In the genomic region with DNA sequence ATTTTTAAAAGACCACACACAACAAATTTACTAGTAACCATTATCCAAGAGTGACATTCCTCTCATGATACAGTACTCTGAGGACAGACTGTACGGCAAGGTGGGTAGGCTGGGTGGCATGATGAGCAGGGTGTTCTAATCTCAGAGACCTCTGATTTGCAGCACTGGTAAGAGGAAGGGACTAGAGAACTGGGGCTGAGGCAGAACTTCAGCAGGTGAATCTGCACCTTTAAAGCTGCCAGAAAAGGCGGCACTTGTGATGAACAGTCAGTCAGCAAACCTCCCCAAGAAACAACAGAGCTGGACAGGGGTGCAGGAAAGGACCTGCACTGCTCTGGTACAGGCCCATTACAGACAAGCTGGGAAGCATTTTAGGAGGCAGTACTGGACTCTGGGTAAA, we compare ENCODE assay signal across 13 mouse cellular contexts. TPM values are rescaled to one million over a fixed set of nuclear protein-coding genes. Genes with fewer than 3 reads are reported as not detected.
A peak's percentile ranks its signal among the peaks of the same experiment; 100 is the strongest.
DNase-seq lines count a peak whose midpoint lies in the region; ATAC-seq and TF ChIP-seq lines count a peak whose summit lies in the region.
"Had no signal": no experiment of that assay in that cellular context is flagged by ENCODE, and none has a peak within 500 bp of the region (broad histone marks: within the 10 kb centered on the region; RNA-seq: fewer than 3 reads in every experiment).

No protein-coding gene starts in this region.

- no peak overlapping the region for H3K9ac ChIP-seq in hindbrain, embryonic 11.5 days (ENCODE audit: low read depth, low read length)
- H3K9ac ChIP-seq in midbrain, embryonic 15.5 days = peak overlapping the region; percentile 40; the same call in 1 of the 2 replicates
- H3K9ac ChIP-seq: embryonic facial prominence, embryonic 15.5 days had no signal

- 0 out of 2 replicates have a peak overlapping the region, but pooled peaks have one; percentile 12 for H3K27ac ChIP-seq in hindbrain, embryonic 10.5 days
- no peak overlapping the region for H3K27ac ChIP-seq in hindbrain, embryonic 11.5 days (ENCODE audit: low read depth, low read length)
- H3K27ac ChIP-seq in cerebellum, adult 2 months (ENCODE audit: insufficient read depth, low read length) = peak overlapping the region; percentile 67
- peak overlapping the region; percentile 89 for H3K27ac ChIP-seq in midbrain, embryonic 15.5 days
- H3K27ac ChIP-seq: embryonic facial prominence, embryonic 15.5 days had no signal

- WGBS in hindbrain, embryonic 10.5 days = 70% methylated on average over 2 of the region's 2 CpGs
- 82% methylated on average over 2 of the region's 2 CpGs for WGBS in hindbrain, embryonic 11.5 days
- WGBS in cerebellum, adult 2 months = 17% methylated on average over 2 of the region's 2 CpGs
- 52% methylated on average over 2 of the region's 2 CpGs for WGBS in midbrain, embryonic 15.5 days

- TF ChIP-seq POLR2A in cerebellum, adult 2 months (IDR thresholded peaks at IDR 0.05; ENCODE audit: borderline replicate concordance, insufficient read depth, low read length) = no peak

- ATAC-seq in hindbrain, embryonic 11.5 days (ENCODE audit: low FRiP score) = no peak
- ATAC-seq in midbrain, embryonic 15.5 days (replicated peaks) = no peak
- ATAC-seq: activated CD4-positive, CD25-positive, alpha-beta regulatory T cell, adult 4 months had no signal

- no peak for DNase-seq in hindbrain, embryonic 10.5 days (ENCODE audit: low spot score)
- no peak for DNase-seq in hindbrain, embryonic 11.5 days (ENCODE audit: low spot score)
- DNase-seq in cerebellum, adult 2 months = peak; percentile 48 to 59
- DNase-seq in cerebellum, postnatal 25 days = peak; percentile 38 to 46
- no peak for DNase-seq in T-cell, adult 2 months (ENCODE audit: low spot score)
- no peak for DNase-seq in thymus, adult 18-20 months
- DNase-seq in adrenal gland, adult (ENCODE audit: inconsistent age in 2 of 2, low spot score in 1 of 2) = no peak
- DNase-seq: gastrocnemius, adult 2 months; kidney, adult 18-20 months; thymus, postnatal 36 days had no signal

- H3K27me3 ChIP-seq in hindbrain, embryonic 10.5 days (ENCODE audit: insufficient read depth, poor library complexity, severe bottlenecking) = no peaks in the 10 kb centered on the region
- no peaks in the 10 kb centered on the region for H3K27me3 ChIP-seq in hindbrain, embryonic 11.5 days (ENCODE audit: control insufficient read depth, insufficient read depth, low read length)
- no peaks in the 10 kb centered on the region for H3K27me3 ChIP-seq in cerebellum, adult 2 months (ENCODE audit: control insufficient read depth, insufficient read depth, low read length)
- no peaks in the 10 kb centered on the region for H3K27me3 ChIP-seq in midbrain, embryonic 15.5 days (replicated peaks)
- H3K27me3 ChIP-seq: embryonic facial prominence, embryonic 15.5 days had no signal

- no peak for TF ChIP-seq CTCF in cerebellum, adult 2 months (IDR thresholded peaks at IDR 0.05; ENCODE audit: borderline replicate concordance, insufficient read depth, low read depth, low read length)

- no peak overlapping the region for H3K4me2 ChIP-seq in hindbrain, embryonic 11.5 days (replicated peaks; ENCODE audit: low read depth, low read length)
- H3K4me2 ChIP-seq in midbrain, embryonic 15.5 days = peak overlapping the region; percentile 56

- no peaks in the 10 kb centered on the region for H3K9me3 ChIP-seq in hindbrain, embryonic 10.5 days
- H3K9me3 ChIP-seq in hindbrain, embryonic 11.5 days (ENCODE audit: control insufficient read depth, low read length) = no peaks in the 10 kb centered on the region
- H3K9me3 ChIP-seq in midbrain, embryonic 15.5 days = no peaks in the 10 kb centered on the region
- H3K9me3 ChIP-seq: embryonic facial prominence, embryonic 15.5 days had no signal

- H3K4me3 ChIP-seq in hindbrain, embryonic 10.5 days = no peak overlapping the region
- H3K4me3 ChIP-seq in hindbrain, embryonic 11.5 days (ENCODE audit: low read depth, low read length) = no peak overlapping the region
- H3K4me3 ChIP-seq in cerebellum, adult 2 months (replicated peaks; ENCODE audit: insufficient read depth, low read depth, low read length) = peak overlapping the region; percentile 91
- peak overlapping the region; percentile 43 for H3K4me3 ChIP-seq in midbrain, embryonic 15.5 days
- H3K4me3 ChIP-seq: embryonic facial prominence, embryonic 15.5 days had no signal

- H3K36me3 ChIP-seq in hindbrain, embryonic 10.5 days = peaks cover 5% of the 10 kb centered on the region
- no peaks in the 10 kb centered on the region for H3K36me3 ChIP-seq in hindbrain, embryonic 11.5 days (ENCODE audit: control insufficient read depth, insufficient read depth, low read length)
- H3K36me3 ChIP-seq in midbrain, embryonic 15.5 days (replicated peaks) = no peaks in the 10 kb centered on the region
- H3K36me3 ChIP-seq: embryonic facial prominence, embryonic 15.5 days had no signal

- H3K4me1 ChIP-seq in hindbrain, embryonic 10.5 days (replicated peaks) = peaks cover 34% of the 10 kb centered on the region
- no peaks in the 10 kb centered on the region; the same call in 1 of the 2 replicates for H3K4me1 ChIP-seq in hindbrain, embryonic 11.5 days (replicated peaks; ENCODE audit: control insufficient read depth, insufficient read depth, low read length)
- peaks cover 14% of the 10 kb centered on the region; the same call in 1 of the 2 replicates for H3K4me1 ChIP-seq in cerebellum, adult 2 months (ENCODE audit: control insufficient read depth, insufficient read depth, low read length)
- peaks cover 36% of the 10 kb centered on the region for H3K4me1 ChIP-seq in midbrain, embryonic 15.5 days

RNA-seq across cellular contexts. Expression of a gene that starts 41.9 kb away (rescaled TPM):
- 57.0 and 60.5 TPM in 2 replicates for polyA plus RNA-seq in hindbrain, embryonic 10.5 days (2016; fragmentation: Nextera tagmentation; extraction: Ambion mirVana)
- 64.8 and 70.8 TPM in 2 replicates for polyA plus RNA-seq in hindbrain, embryonic 11.5 days (2014; fragmentation: Nextera tagmentation; extraction: Ambion mirVana)
- polyA plus RNA-seq in cerebellum, adult 2 months (2012; rRNA removed) = 166 and 172 TPM in 2 replicates
- polyA plus RNA-seq in midbrain, embryonic 15.5 days (2015; fragmentation: Nextera tagmentation; extraction: Ambion mirVana) = 188 and 194 TPM in 2 replicates

Comparison
In these comparisons a context has a peak if more than half of its experiments do, and no peak if none do; other contexts are left out.
1. DNase-seq: peak in cerebellum, adult 2 months (2 of 2) and cerebellum, postnatal 25 days (2 of 2); none in hindbrain, embryonic 10.5 days (single experiment), hindbrain, embryonic 11.5 days (single experiment), T-cell, adult 2 months (single experiment), thymus, adult 18-20 months (0 of 2) and adrenal gland, adult (0 of 2).
2. H3K4me3 ChIP-seq: peak in cerebellum, adult 2 months (single experiment) and midbrain, embryonic 15.5 days (single experiment); none in hindbrain, embryonic 10.5 days (single experiment) and hindbrain, embryonic 11.5 days (single experiment).